Mouse (Mus musculus) myocyte (in vitro differentiated cells): Measurements from ENCODE around the gene Srcap. TPM values are rescaled to one million over a fixed set of nuclear protein-coding genes. Genes with fewer than 3 reads are reported as not detected.
A peak's percentile ranks its signal among the peaks of the same experiment; 100 is the strongest.
"Not testable (repeated sequence)": the region's sequence is repeated elsewhere in the genome, so short reads cannot be mapped to it uniquely, and the experiment has no call there.

ENCODE experiments used
- H3K27me3 ChIP-seq: one replicate; pipeline ENCODE4 v1.6.1; 2011; ENCODE audit not compliant: control insufficient read depth, insufficient read depth, insufficient read length
- H3K36me3 ChIP-seq: one replicate; pipeline ENCODE4 v1.6.1; 2011; ENCODE audit not compliant: control insufficient read depth, insufficient read depth
- H3K4me2 ChIP-seq: one replicate; pipeline ENCODE4 v1.6.1; 2011; ENCODE audit warnings: low read depth, control low read depth
- H3K4me3 ChIP-seq: one replicate; pipeline ENCODE4 v1.5.1; 2011; ENCODE audit warnings: mild to moderate bottlenecking, control low read depth, moderate library complexity
- H3K79me2 ChIP-seq: one replicate; pipeline ENCODE4 v1.6.1; 2011; ENCODE audit not compliant: control insufficient read depth, insufficient read depth
- H3ac ChIP-seq: one replicate; pipeline ENCODE4 v1.6.1; 2011; ENCODE audit not compliant: control insufficient read depth, insufficient read length
- CEBPB ChIP-seq: IDR thresholded peaks from 2 replicates; pipeline ENCODE4 v1.6.1; 2011; ENCODE audit warnings: mild to moderate bottlenecking, moderate library complexity; ENCODE audit not compliant: poor library complexity, insufficient read depth, severe bottlenecking
- E2F4 ChIP-seq: IDR thresholded peaks from one replicate; pipeline ENCODE4 v1.6.1; 2011; ENCODE audit warnings: mild to moderate bottlenecking, control low read depth, moderate library complexity; ENCODE audit not compliant: insufficient read depth
- MAX ChIP-seq: IDR thresholded peaks from one replicate; pipeline ENCODE4 v1.6.1; 2011; ENCODE audit warnings: low read depth, mild to moderate bottlenecking, control low read depth
- MYOD1 ChIP-seq, 3 experiments: IDR thresholded peaks; one replicate each; pipeline ENCODE4 v1.6.1; 2011; ENCODE audit warnings: control low read depth in 2 of 3, low read depth in 2 of 3, mild to moderate bottlenecking in 2 of 3, moderate library complexity in 1 of 3; ENCODE audit not compliant: insufficient read length in 2 of 3, control insufficient read depth in 1 of 3
- MYOG ChIP-seq, 3 experiments: IDR thresholded peaks; one replicate each; pipeline ENCODE4 v1.6.1; 2011; ENCODE audit warnings: control low read depth in 2 of 3, low read depth in 2 of 3, mild to moderate bottlenecking in 2 of 3; ENCODE audit not compliant: insufficient read length in 2 of 3, control insufficient read depth in 1 of 3, insufficient read depth in 1 of 3
- POLR2A ChIP-seq: IDR thresholded peaks from one replicate; pipeline ENCODE4 v1.6.1; 2011; ENCODE audit warnings: low read depth, mild to moderate bottlenecking, control low read depth, moderate library complexity; ENCODE audit not compliant: insufficient read length
- POLR2AphosphoS2 ChIP-seq: IDR thresholded peaks from one replicate; pipeline ENCODE4 v1.6.1; 2011; ENCODE audit warnings: low read depth, control low read depth; ENCODE audit not compliant: insufficient read length
- REST ChIP-seq: IDR thresholded peaks from one replicate; pipeline ENCODE4 v1.6.1; 2011; ENCODE audit warnings: mild to moderate bottlenecking, control low read depth, moderate library complexity; ENCODE audit not compliant: insufficient read depth, insufficient read length
- SRF ChIP-seq: IDR thresholded peaks from one replicate; pipeline ENCODE4 v1.6.1; 2011; ENCODE audit warnings: low read depth; ENCODE audit not compliant: control insufficient read depth, insufficient read length
- TCF12 ChIP-seq: IDR thresholded peaks from one replicate; pipeline ENCODE4 v1.6.1; 2011; ENCODE audit warnings: mild to moderate bottlenecking, control low read depth; ENCODE audit not compliant: poor library complexity, insufficient read depth, severe bottlenecking
- TCF3 ChIP-seq: IDR thresholded peaks from one replicate; pipeline ENCODE4 v1.6.1; 2011; ENCODE audit warnings: low read depth, control low read depth; ENCODE audit not compliant: insufficient read length
- USF1 ChIP-seq: IDR thresholded peaks from one replicate; pipeline ENCODE4 v1.6.1; 2011; ENCODE audit warnings: low read depth, mild to moderate bottlenecking, control low read depth, moderate library complexity
- polyA plus RNA-seq: library from polyadenylated mRNA; unstranded; fragments of >200 nt; fragmentation: generic; extraction: Trizol; gene quantifications from one replicate; pipeline ENCODE4 v1.2.1, GENCODE M21; 2012; ENCODE audit warnings: missing spikeins

The Srcap gene
- polyA plus RNA-seq, 1 experiment, result 18.1 TPM

DNA sequence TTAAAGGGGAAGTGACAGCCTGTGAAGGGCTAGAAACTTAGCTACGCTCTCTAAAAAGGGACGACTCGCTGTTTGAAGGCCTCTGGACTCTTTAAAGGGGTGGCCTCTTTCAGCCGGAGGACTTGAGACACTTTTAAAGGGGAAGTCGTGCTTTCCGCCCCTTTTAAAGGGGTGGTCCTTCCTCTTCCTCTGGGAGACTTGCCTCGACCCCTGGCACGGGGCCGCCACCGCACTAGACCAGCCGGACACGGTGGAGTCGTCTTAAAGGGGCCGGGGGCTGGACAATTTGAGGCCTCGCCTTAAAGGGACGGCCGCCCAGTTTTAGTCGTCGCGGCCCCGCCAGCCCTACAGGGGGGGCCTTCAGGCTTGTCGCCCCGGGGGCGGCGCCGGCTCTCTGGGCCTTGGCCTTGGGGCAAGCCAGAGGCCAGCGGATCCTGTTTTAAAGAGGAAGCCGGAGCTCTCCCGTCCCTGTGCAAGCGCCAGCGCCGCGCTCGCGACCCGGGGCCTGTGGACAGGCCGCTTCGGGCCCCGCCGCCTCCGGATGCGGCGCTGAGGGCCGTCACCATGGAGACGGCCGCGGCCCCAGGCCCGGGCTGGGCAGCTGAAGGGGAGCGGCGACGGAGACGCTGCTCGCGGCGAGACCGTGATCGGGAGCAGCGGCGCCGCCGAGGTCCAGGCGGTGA is 33.0 kb upstream of the Srcap start, which contains the start of gene Fbrs:
Gene Fbrs, plus strand, starts transcription at position 565 of the 683 bp plus-strand sequence.
- peaks cover 35% of the 10 kb centered on the region for H3K36me3 ChIP-seq
- H3ac ChIP-seq, result peak within 1 kb of the TSS; percentile 93
- TF ChIP-seq MYOD1 (IDR thresholded peaks at IDR 0.05; ENCODE audit: control insufficient read depth in 1 of 3, insufficient read length in 2 of 3, low read depth in 2 of 3) (no peak), POLR2A (peak; percentile 41), MAX (no peak), TCF12 (no peak), REST (no peak), E2F4 (no peak), SRF (no peak), USF1 (no peak), POLR2AphosphoS2 (peak; percentile 59)
- H3K27me3 ChIP-seq, result no peaks in the 10 kb centered on the region
- peak within 1 kb of the TSS; percentile 81 for H3K4me2 ChIP-seq
- H3K79me2 ChIP-seq, result peaks cover 48% of the 10 kb centered on the region
- H3K4me3 ChIP-seq, result peak within 1 kb of the TSS; percentile 81

DNA sequence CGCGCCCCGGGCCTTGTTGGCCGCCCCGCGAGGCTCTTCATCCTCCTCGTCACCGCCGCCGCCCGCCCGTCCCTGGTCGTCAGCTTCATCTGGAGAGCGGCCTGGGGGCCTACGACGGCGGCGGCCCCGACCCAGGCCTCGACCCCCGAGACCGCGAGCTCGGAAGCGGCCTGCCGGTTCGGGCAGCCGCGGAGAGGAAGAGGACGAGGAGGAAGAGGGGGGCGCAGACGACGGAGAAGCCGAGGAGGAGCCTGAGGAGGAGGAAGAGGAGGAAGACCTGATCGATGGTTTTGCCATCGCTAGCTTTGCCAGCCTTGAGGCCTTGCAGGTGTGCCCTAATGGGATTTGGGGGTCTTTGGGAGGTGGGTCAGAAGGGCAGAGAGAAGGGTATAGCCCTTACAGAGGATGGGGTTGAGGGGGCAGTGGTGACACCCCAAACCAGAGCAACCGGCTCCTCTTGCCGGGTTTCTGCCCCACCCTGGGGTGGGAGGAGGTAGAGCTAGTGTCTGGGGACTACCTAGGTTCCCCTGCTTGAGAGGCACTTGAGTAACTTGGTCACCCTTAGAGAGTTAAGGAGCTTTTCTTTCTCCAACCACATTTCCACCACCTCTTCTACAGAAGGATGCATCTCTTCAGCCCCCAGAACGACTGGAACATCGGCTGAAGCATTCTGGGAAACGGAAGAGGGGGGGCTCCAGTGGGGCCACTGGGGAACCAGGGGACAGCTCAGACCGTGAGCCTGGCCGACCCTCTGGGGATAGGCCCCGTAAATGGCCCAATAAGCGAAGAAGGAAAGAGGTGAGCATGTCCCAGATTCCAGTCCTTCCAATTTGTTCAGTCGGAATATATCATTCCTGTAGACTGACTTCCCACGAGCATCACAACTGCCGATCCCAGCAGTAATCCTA is 32.2 kb upstream of the Srcap start:
- Histone ChIP-seq H3ac (peak overlapping the region; percentile 93), H3K27me3 (no peaks in the 10 kb centered on the region), H3K36me3 (peaks cover 27% of the 10 kb centered on the region), H3K79me2 (peaks cover 48% of the 10 kb centered on the region), H3K4me3 (peak overlapping the region; percentile 81), H3K4me2 (peak overlapping the region; percentile 81)
- no peak for TF ChIP-seq E2F4

DNA sequence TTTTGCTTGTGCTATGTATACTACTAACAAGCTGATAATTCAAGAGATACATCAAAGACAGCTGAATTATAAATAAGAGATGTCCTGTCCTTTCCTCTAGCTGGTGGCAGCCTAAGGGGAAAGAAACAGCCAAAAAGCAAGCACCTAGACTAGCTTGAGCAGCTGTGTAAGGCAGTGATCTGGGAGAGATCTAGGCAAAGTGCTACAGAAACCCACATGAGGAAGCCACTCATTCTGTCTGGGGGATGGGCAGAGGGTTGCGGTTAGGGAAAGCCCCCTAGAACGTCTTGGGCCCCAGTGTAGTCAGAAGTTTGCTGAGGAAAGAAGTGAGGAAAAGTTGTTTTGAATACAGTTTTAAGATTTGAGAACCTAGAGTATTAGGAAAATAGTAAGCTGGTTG is 31.5 kb upstream of the Srcap start:
- Histone ChIP-seq H3K4me3 (peak overlapping the region; percentile 81), H3K36me3 (peaks cover 25% of the 10 kb centered on the region), H3K4me2 (peak overlapping the region; percentile 81), H3ac (no peak overlapping the region), H3K27me3 (no peaks in the 10 kb centered on the region), H3K79me2 (peaks cover 48% of the 10 kb centered on the region)
- no peak for TF ChIP-seq MYOD1 (IDR thresholded peaks at IDR 0.05; ENCODE audit: control insufficient read depth in 1 of 3, insufficient read length in 2 of 3, low read depth in 2 of 3)
- TF ChIP-seq MYOG (IDR thresholded peaks at IDR 0.05; ENCODE audit: control insufficient read depth in 1 of 3, insufficient read depth in 1 of 3, insufficient read length in 2 of 3, low read depth in 2 of 3), result no peak
- TF ChIP-seq POLR2A, result no peak
- no peak for TF ChIP-seq SRF
- no peak for TF ChIP-seq TCF3

DNA sequence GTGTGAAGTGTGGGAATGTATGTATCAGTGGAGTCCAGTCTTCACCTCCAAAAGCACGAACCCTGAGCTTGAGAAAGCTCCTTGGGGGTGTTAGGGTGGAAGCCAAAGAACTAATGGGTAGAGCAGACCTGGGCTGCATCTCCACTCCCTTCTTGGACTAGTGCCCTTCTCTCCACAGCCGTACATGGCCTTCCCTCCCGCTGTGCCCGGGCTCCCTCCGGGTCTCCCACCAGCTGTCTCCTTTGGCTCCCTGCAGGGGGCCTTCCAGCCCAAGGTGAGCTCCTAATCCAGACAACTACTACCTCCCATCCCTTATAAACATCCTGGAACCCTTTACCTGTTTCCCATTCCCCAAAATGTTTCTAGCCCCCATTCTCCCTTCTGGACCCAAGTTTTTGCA is 26.4 kb upstream of the Srcap start:
- H3K4me3 ChIP-seq, result no peak overlapping the region

DNA sequence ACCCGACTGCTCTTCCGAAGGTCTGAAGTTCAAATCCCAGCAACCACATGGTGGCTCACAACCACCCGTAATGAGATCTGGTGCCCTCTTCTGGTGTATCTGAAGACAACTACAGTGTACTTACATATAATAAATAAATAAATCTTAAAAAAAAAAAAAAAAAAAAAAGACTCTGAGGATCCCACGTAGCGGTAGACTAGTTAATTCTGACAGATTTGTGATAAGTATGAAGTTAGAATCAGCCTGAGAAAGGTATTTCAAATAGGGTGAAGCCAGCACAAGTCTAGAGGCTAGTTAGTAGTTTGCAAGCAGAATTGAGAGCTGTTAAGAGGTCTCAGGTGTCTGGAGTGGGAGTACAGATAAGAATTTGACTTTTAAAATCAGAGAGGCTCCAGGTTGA is 23.4 kb upstream of the Srcap start:
- peaks cover 12% of the 10 kb centered on the region for H3K36me3 ChIP-seq
- not testable (repeated sequence) for H3K79me2 ChIP-seq, H3K4me2 ChIP-seq, H3K4me3 ChIP-seq, H3ac ChIP-seq, H3K27me3 ChIP-seq

More for the DNA sequence above, 26.4 kb upstream of the Srcap start:
- no peak overlapping the region for H3ac ChIP-seq
- peaks cover 31% of the 10 kb centered on the region for H3K79me2 ChIP-seq
- no peaks in the 10 kb centered on the region for H3K27me3 ChIP-seq
- TF ChIP-seq TCF12 (no peak), CEBPB (no peak), POLR2A (no peak)
- no peak overlapping the region for H3K4me2 ChIP-seq
- H3K36me3 ChIP-seq, result peaks cover 14% of the 10 kb centered on the region

DNA sequence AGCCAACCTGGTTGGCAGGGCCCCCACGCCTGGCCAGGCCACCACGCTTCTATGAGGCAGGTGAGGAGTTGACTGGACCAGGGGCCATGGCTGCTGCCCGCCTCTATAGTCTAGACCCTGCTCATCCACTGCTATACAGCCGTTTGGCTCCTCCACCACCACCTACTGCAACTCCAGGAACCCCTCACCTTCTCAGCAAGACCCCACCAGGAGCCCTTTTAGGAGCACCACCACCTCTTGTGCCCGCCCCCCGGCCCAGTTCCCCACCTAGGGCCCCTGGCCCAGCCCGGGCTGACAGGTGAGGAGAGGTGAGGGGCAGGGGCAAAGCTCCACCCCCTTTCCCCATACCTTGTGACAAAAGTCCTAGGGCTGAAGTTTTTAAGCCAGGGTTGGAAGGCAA is 21.8 kb upstream of the Srcap start:
- no peak overlapping the region for H3K4me2 ChIP-seq
- H3ac ChIP-seq, result no peak overlapping the region
- TF ChIP-seq REST (no peak), MYOD1 (IDR thresholded peaks at IDR 0.05; ENCODE audit: control insufficient read depth in 1 of 3, insufficient read length in 2 of 3, low read depth in 2 of 3) (no peak), POLR2A (no peak), USF1 (no peak), MYOG (IDR thresholded peaks at IDR 0.05; ENCODE audit: control insufficient read depth in 1 of 3, insufficient read depth in 1 of 3, insufficient read length in 2 of 3, low read depth in 2 of 3) (no peak), SRF (no peak), CEBPB (no peak), TCF3 (no peak), TCF12 (no peak), POLR2AphosphoS2 (no peak)
- H3K4me3 ChIP-seq, result no peak overlapping the region
- H3K27me3 ChIP-seq, result no peaks in the 10 kb centered on the region
- H3K36me3 ChIP-seq, result peaks cover 12% of the 10 kb centered on the region
- no peaks in the 10 kb centered on the region for H3K79me2 ChIP-seq
